Mouse (Mus musculus) thymus, adult 2 months (tissue): Measurements from ENCODE around the gene Htr2c. TPM values are rescaled to one million over a fixed set of nuclear protein-coding genes. Genes with fewer than 3 reads are reported as not detected.

Source experiments
- DNase-seq: peaks from one replicate; pipeline ENCODE4 v3.0.0; 2021
- H3K27ac ChIP-seq: fragments of 200-500 bp; 2 replicates; pipeline ENCODE4 v1.5.1; 2012; ENCODE audit warnings: low read length, control low read depth; ENCODE audit not compliant: control insufficient read depth, insufficient read depth
- H3K27me3 ChIP-seq: fragments of 200-500 bp; 2 replicates; pipeline ENCODE4 v1.6.1; 2012; ENCODE audit warnings: mild to moderate bottlenecking, low read length, moderate library complexity, mixed read lengths; ENCODE audit not compliant: control insufficient read depth, insufficient read depth
- H3K36me3 ChIP-seq: fragments of 200-500 bp; 2 replicates; pipeline ENCODE4 v1.6.1; 2012; ENCODE audit warnings: mild to moderate bottlenecking, low read length, moderate library complexity; ENCODE audit not compliant: control insufficient read depth, insufficient read depth
- H3K4me1 ChIP-seq: fragments of 200-500 bp; replicated peaks from 2 replicates; pipeline ENCODE4 v1.6.1; 2012; ENCODE audit warnings: low read length; ENCODE audit not compliant: control insufficient read depth, insufficient read depth
- H3K4me3 ChIP-seq: fragments of 200-500 bp; 2 replicates; pipeline ENCODE4 v1.5.1; 2012; ENCODE audit warnings: mild to moderate bottlenecking, low read length, control low read depth, moderate library complexity; ENCODE audit not compliant: control insufficient read depth, insufficient read depth
- CTCF ChIP-seq: fragments of 200-500 bp; IDR thresholded peaks from 2 replicates; pipeline ENCODE4 v1.5.1; 2012; ENCODE audit warnings: mild to moderate bottlenecking, control low read depth, low read length, moderate library complexity, borderline replicate concordance; ENCODE audit not compliant: control insufficient read depth, poor library complexity, insufficient read depth; ENCODE audit errors: extremely low read depth
- POLR2A ChIP-seq: fragments of 200-500 bp; IDR thresholded peaks from 2 replicates; pipeline ENCODE4 v1.6.1; 2012; ENCODE audit warnings: mild to moderate bottlenecking, low read length, control low read depth, moderate library complexity; ENCODE audit not compliant: control insufficient read depth, poor library complexity, insufficient read depth; ENCODE audit errors: extremely low read depth
- WGBS: fragments of 180-500 bp; shearing (Covaris S2); methylation state at CpG from one replicate; pipeline ENCODE4 v1.1.7; 2018; 5-methylcytosine and 5-hydroxymethylcytosine counted together
- polyA plus RNA-seq: library from polyadenylated mRNA; depleted of rRNA; stranded (reverse); fragments of >200 nt; gene quantifications from 2 replicates; pipeline ENCODE4 v1.2.3, GENCODE M21; 2012

Gene Htr2c
- polyA plus RNA-seq, 1 experiment: not detected

DNA sequence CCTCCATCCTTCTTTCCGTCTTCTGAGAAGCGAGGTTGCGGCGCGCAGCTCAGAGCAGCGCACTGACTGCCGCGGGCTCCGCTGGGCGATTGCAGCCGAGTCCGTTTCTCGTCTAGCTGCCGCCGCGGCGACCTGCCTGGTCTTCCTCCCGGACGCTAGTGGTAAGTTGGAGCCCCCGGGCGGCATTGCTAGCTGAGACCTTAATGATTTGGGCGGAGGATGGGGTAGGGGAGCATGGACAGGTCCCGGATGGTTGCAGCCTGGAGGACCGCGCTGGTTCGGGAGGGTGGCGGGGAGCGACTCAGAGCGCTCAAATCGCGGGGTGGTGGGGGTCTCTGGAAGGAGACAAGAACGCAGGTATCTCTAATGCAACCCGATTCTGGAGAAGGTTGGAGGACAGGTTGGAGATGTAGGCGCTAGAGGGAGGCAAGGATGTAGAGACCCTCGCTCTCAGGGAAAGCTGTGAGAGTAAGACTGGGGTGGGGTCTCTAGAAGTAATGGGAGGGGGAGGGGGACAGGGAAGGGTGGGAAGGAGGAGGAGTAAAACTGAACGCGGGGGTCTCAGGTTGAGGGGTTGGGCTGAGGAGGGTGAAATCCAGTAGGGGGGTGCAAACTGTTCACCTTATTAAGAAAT is 718 bp downstream of the Htr2c start:
- Histone ChIP-seq H3K4me1 (no peaks in the 10 kb centered on the region), H3K36me3 (no peaks in the 10 kb centered on the region), H3K27ac (no peak overlapping the region), H3K4me3 (no peak overlapping the region), H3K27me3 (no peaks in the 10 kb centered on the region)
- TF ChIP-seq CTCF (no peak), POLR2A (no peak)
- 4% methylated on average over 32 of the region's 37 CpGs for WGBS
- DNase-seq: no peak

DNA sequence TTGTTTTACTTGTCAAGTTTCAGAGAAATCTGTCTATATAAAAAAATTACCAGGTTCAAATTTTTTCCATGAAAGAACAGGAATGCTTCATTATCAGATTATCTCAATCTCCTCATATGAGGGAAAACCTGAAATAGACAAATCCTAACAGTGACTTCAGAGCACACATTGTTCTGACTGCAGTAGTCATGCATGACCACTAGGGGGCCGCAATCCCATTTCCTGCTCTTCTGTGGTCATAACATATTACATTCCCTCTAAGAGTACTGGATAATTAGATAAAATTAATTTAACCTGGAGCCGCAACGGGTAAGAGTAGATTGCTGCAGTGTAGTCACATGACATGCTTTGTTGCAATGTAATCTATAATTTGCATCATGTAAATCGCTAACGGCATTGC is 17.6 kb downstream of the Htr2c start:
- no peak overlapping the region for H3K4me3 ChIP-seq
- no peak for DNase-seq

DNA sequence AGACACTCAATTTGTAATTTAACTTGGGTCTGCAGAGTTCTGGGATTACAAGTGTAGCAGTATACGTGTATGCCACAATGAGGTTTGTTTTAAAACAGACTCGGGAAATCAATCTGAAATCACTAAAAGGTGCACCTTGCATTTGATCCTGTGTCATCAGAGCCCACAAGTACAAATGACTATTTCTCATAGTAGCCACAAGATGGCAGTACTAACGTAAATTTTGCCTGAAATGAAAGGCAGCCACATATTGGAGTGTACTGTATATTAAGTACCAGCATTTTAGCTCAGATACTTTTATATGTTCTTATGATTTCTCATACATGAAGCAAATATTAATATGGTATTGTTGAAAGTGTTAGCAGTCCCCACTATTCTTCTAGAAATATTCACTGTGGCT is 93.4 kb downstream of the Htr2c start:
- no peak for DNase-seq
- TF ChIP-seq CTCF (no peak), POLR2A (no peak)
- H3K27me3 ChIP-seq: no peaks in the 10 kb centered on the region
- 10% methylated on average over 3 of the region's 3 CpGs for WGBS
- H3K36me3 ChIP-seq: no peaks in the 10 kb centered on the region
- H3K4me1 ChIP-seq: no peaks in the 10 kb centered on the region
- H3K27ac ChIP-seq: no peak overlapping the region
- H3K4me3 ChIP-seq: no peak overlapping the region

More for the DNA sequence above, 17.6 kb downstream of the Htr2c start:
- Histone ChIP-seq H3K4me1 (no peaks in the 10 kb centered on the region), H3K36me3 (no peaks in the 10 kb centered on the region), H3K27me3 (no peaks in the 10 kb centered on the region), H3K27ac (no peak overlapping the region)
- WGBS: 70% methylated on average over 5 of the region's 5 CpGs
- TF ChIP-seq CTCF (no peak), POLR2A (no peak)

DNA sequence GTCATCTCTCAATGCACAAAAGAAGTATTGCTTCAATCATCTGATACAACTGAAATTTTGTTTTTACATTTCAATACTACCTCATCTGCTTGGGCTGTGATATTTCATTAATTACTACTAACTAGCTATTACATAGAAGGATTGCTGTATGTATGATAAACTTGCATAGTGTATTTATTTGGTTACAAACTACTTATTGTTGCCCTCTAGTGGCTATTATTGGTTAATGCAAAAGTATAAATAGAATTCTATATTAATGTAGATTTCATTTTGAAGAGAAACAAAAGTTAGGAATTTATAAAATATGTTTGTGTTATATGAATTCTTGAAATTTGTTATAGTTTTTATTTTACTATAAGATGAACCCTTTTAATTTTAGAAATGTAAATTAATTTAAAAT is 109.3 kb downstream of the Htr2c start:
- no peak for DNase-seq
- Histone ChIP-seq H3K4me1 (no peaks in the 10 kb centered on the region), H3K27me3 (no peaks in the 10 kb centered on the region), H3K27ac (no peak overlapping the region), H3K36me3 (no peaks in the 10 kb centered on the region), H3K4me3 (no peak overlapping the region)
- no peak for TF ChIP-seq POLR2A

DNA sequence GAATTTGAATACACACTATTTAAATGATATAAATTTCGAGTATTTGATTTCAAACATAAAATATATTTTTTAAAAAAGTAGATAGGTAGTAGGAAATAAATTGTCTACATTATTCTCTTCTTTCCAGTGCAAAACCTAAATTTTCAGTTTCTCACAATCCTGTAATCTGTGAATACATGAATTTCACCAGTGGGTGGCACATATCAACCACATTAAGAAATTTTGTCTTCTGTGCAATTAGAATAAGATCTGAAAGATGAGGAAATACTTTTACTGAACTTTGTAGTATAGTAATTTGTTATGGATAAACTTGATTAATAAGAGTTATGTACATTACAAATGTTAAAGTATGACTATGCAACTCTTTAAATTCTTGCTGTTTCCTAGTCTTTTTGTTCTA is 156.8 kb downstream of the Htr2c start:
- H3K4me3 ChIP-seq: no peak overlapping the region
- no peaks in the 10 kb centered on the region for H3K4me1 ChIP-seq
- WGBS: 60% methylated on average over 1 of the region's 1 CpGs
- H3K27me3 ChIP-seq: no peaks in the 10 kb centered on the region
- DNase-seq: no peak
- H3K36me3 ChIP-seq: no peaks in the 10 kb centered on the region
- TF ChIP-seq POLR2A (no peak), CTCF (no peak)
- no peak overlapping the region for H3K27ac ChIP-seq

DNA sequence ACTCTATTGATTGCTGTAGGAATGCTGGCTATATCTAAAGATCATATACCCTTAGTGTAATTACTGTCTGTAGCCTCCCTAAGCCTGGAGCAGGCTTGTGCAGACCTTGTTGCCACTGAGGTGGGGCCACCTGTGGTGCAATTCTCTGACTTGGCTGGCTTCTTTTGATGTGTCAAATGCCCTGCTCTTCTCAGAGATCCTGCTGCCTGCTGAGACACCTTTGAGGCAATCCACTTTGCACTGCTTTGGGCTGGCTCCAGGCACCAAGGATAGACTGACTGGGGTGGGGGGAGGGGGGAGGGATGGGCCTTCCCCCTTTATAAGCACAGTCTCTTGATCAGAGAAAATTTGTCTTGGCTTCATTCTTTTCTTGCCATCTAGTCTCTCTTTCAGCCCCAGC is 252.9 kb downstream of the Htr2c start:
- TF ChIP-seq CTCF: no peak
- no peak for TF ChIP-seq POLR2A
- no peaks in the 10 kb centered on the region for H3K36me3 ChIP-seq
- no peaks in the 10 kb centered on the region for H3K4me1 ChIP-seq
- H3K27ac ChIP-seq: no peak overlapping the region
- H3K27me3 ChIP-seq: no peaks in the 10 kb centered on the region
- no peak for DNase-seq
- H3K4me3 ChIP-seq: no peak overlapping the region

DNA sequence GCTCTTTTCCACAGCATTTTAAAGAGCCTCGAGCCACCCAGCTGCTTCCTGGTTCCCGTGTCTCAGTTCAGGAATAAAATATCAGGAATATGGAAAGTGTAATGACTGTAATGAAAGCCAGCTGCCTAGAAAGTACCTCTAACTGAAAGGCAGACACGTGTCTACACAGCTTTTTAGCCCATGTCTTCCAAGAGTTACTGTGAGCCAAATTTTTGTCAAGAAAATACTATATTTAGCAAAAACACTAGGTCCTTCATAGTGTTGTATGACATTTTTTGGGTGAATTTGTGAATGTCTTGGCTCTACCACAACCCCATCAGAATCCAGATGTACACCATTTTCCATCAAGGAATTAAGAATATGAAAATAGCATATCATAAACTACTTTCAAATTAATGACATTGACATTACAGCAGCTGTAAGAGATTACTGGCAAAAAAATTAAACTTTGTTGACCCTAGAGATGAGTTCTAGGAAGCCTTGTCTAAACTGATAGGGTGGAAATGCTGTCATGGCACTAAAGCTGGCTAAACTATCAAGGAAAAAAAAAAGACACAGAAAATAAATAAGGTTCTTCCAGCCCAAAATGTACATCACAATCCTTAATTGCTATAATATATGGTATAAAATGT is 255.2 kb downstream of the Htr2c start:
- 71% methylated on average over 3 of the region's 3 CpGs for WGBS
- TF ChIP-seq CTCF: no peak
- no peak for TF ChIP-seq POLR2A
- no peaks in the 10 kb centered on the region for H3K4me1 ChIP-seq
- H3K36me3 ChIP-seq: no peaks in the 10 kb centered on the region
- H3K27me3 ChIP-seq: no peaks in the 10 kb centered on the region
- no peak overlapping the region for H3K4me3 ChIP-seq
- no peak for DNase-seq
- no peak overlapping the region for H3K27ac ChIP-seq
